Mouse (Mus musculus): ENCODE measurements around the gene Nab2.
"Not testable (repeated sequence)": the region's sequence is repeated elsewhere in the genome, so short reads cannot be mapped to it uniquely, and the experiment has no call there.

Gene Nab2

GRCm38 (mm10) chr10:127674046-127674655 is 5.8 kb upstream of the Nab2 start:
- no peak for DNase-seq (ENCODE audit: low read depth, low spot score)

- no peak for DNase-seq (ENCODE audit: low read depth, low spot score)
Measured at GRCm38 (mm10) chr10:127671276-127671675, 2.9 kb upstream of the Nab2 start.

GRCm38 (mm10) chr10:127670185-127670584 is 1.8 kb upstream of the Nab2 start:
- no peak for DNase-seq (ENCODE audit: low read depth, low spot score)

- no peak for DNase-seq (ENCODE audit: low read depth, low spot score)
Measured at GRCm38 (mm10) chr10:127669170-127669569, 802 bp upstream of the Nab2 start.

- peak; percentile 96 for DNase-seq (ENCODE audit: low read depth, low spot score)
Measured at GRCm38 (mm10) chr10:127667269-127668092, 887 bp downstream of the Nab2 start.

GRCm38 (mm10) chr10:127666501-127667268 is 1.7 kb downstream of the Nab2 start, which contains the start of gene Nemp1:
Nemp1 (plus strand) TSS chr10:127666901.
- peak; percentile 91 for DNase-seq (ENCODE audit: low read depth, low spot score)

- DNase-seq (ENCODE audit: low read depth, low spot score): no peak
Measured at GRCm38 (mm10) chr10:127665366-127666181, 2.8 kb downstream of the Nab2 start.

- no peak for DNase-seq (ENCODE audit: low read depth, low spot score)
Measured at GRCm38 (mm10) chr10:127664891-127665290, 3.5 kb downstream of the Nab2 start.

GRCm38 (mm10) chr10:127664166-127664565 is 4.2 kb downstream of the Nab2 start:
- DNase-seq (ENCODE audit: low read depth, low spot score): no peak

GRCm38 (mm10) chr10:127663590-127663989 is 4.8 kb downstream of the Nab2 start:
- DNase-seq (ENCODE audit: low read depth, low spot score): no peak

GRCm38 (mm10) chr10:127662666-127663253 is 5.6 kb downstream of the Nab2 start:
- no peak for DNase-seq (ENCODE audit: low read depth, low spot score)

- peak; percentile 55 for DNase-seq (ENCODE audit: low read depth, low spot score)
Measured at GRCm38 (mm10) chr10:127661915-127662663, 6.3 kb downstream of the Nab2 start.

- no peak for DNase-seq (ENCODE audit: low read depth, low spot score)
Measured at GRCm38 (mm10) chr10:127661291-127661914, 7.0 kb downstream of the Nab2 start.

- no peak for DNase-seq (ENCODE audit: low read depth, low spot score)
Measured at GRCm38 (mm10) chr10:127659551-127659950, 8.8 kb downstream of the Nab2 start.

GRCm38 (mm10) chr10:127658076-127658475 is 10.3 kb downstream of the Nab2 start:
- no peak for DNase-seq (ENCODE audit: low read depth, low spot score)

GRCm38 (mm10) chr10:127657617-127658016 is 10.8 kb downstream of the Nab2 start:
- not testable (repeated sequence) for DNase-seq (ENCODE audit: low read depth, low spot score)

GRCm38 (mm10) chr10:127654970-127655579 is 13.3 kb downstream of the Nab2 start:
- DNase-seq (ENCODE audit: low read depth, low spot score): no peak

- DNase-seq (ENCODE audit: low read depth, low spot score): no peak
Measured at GRCm38 (mm10) chr10:127652906-127653638, 15.3 kb downstream of the Nab2 start.

- no peak for DNase-seq (ENCODE audit: low read depth, low spot score)
Measured at GRCm38 (mm10) chr10:127645791-127646190, 22.6 kb downstream of the Nab2 start.
